Mouse (Mus musculus): ENCODE measurements around the gene Dock4.

- no peak for TF ChIP-seq CTCF (IDR thresholded peaks at IDR 0.05; ENCODE audit: extremely low read depth, insufficient read depth, low read length)
- no peak for TF ChIP-seq POLR2A (IDR thresholded peaks at IDR 0.05; ENCODE audit: extremely low read depth, insufficient read depth, low read length)
Measured at GRCm38 (mm10) chr12:40843474-40844080, 397.8 kb downstream of the Dock4 start.

Data from cortical plate, adult 2 months (tissue).